Mouse (Mus musculus) cortical plate, adult 2 months (tissue): ENCODE measurements around the gene Myom1.

Experiments
- CTCF ChIP-seq: fragments of 200-500 bp; IDR thresholded peaks from 2 replicates; pipeline ENCODE4 v1.5.1; 2011; ENCODE audit warnings: mild to moderate bottlenecking, control low read depth, low read length; ENCODE audit not compliant: insufficient read depth; ENCODE audit errors: extremely low read depth
- POLR2A ChIP-seq: fragments of 200-500 bp; IDR thresholded peaks from 2 replicates; pipeline ENCODE4 v1.6.1; 2011; ENCODE audit warnings: mild to moderate bottlenecking, low read length, control low read depth; ENCODE audit not compliant: insufficient read depth; ENCODE audit errors: extremely low read depth

- TF ChIP-seq POLR2A (no peak), CTCF (no peak)
Observed at GRCm38 (mm10) chr17:71135866-71136265, 133.4 kb downstream of the Myom1 start.
